In the genomic region with DNA sequence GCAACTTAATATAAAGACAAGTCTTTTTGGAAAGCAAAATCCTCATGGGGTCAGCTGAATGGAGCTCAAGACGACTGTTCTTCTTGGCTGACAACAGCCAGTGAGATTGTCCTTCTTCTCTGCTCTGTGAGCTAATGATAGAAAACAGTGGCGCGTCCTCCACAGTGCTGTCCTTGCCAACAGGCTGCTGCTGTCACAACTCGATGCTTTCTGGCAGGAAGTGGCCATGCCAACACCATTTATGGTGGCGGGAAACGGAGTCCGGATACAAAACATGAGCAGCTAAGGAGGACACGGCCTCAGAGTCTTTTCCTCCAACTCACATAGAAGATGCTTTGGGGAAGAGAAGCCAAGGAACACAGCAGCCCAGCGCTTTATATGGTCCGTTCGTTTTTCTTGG, we compare ENCODE assay signal across 22 mouse cellular contexts.
DNase-seq lines count a peak whose midpoint lies in the region; ATAC-seq and TF ChIP-seq lines count a peak whose summit lies in the region.
"Had no signal": no experiment of that assay in that cellular context is flagged by ENCODE, and none has a peak within 500 bp of the region (broad histone marks: within the 10 kb centered on the region; RNA-seq: fewer than 3 reads in every experiment).

No protein-coding gene starts in this region.

- ATAC-seq in heart, embryonic 12.5 days (ENCODE audit: insufficient number of reproducible peaks, low FRiP score) = no peak
- ATAC-seq in heart, embryonic 15.5 days (replicated peaks; ENCODE audit: insufficient number of reproducible peaks, insufficient read depth, low FRiP score, low read depth) = no peak
- ATAC-seq: activated CD4-positive, CD25-positive, alpha-beta regulatory T cell, adult 4 months; forebrain, embryonic 13.5 days; hindbrain, embryonic 16.5 days; Patski had no signal

- 73% methylated on average over 11 of the region's 11 CpGs for WGBS in heart, embryonic 12.5 days
- WGBS in heart, embryonic 15.5 days = 65% methylated on average over 11 of the region's 11 CpGs

- TF ChIP-seq CTCF in gastrocnemius, adult 2 months (IDR thresholded peaks at IDR 0.05) = no peak

- intact Hi-C loops in gastrocnemius, adult 2 months (cut with DNase I) = no loop called here

- H3K4me1 ChIP-seq in heart, embryonic 12.5 days (replicated peaks) = peaks cover 4% of the 10 kb centered on the region
- H3K4me1 ChIP-seq in heart, embryonic 15.5 days (replicated peaks) = peaks cover 5% of the 10 kb centered on the region
- H3K4me1 ChIP-seq: limb, embryonic 15.5 days had no signal

- no peaks in the 10 kb centered on the region for H3K27me3 ChIP-seq in heart, embryonic 12.5 days (replicated peaks)
- H3K27me3 ChIP-seq in heart, embryonic 15.5 days = no peaks in the 10 kb centered on the region
- H3K27me3 ChIP-seq: forebrain, embryonic 13.5 days; limb, embryonic 15.5 days; neural tube, embryonic 13.5 days; Patski had no signal

- H3K4me2 ChIP-seq in heart, embryonic 12.5 days = no peak overlapping the region
- H3K4me2 ChIP-seq in heart, embryonic 15.5 days = no peak overlapping the region
- H3K4me2 ChIP-seq: forebrain, embryonic 13.5 days; limb, embryonic 15.5 days; neural tube, embryonic 13.5 days had no signal

- no peak overlapping the region for H3K9ac ChIP-seq in heart, embryonic 12.5 days
- no peak overlapping the region for H3K9ac ChIP-seq in heart, embryonic 15.5 days
- H3K9ac ChIP-seq: forebrain, embryonic 13.5 days; limb, embryonic 15.5 days; neural tube, embryonic 13.5 days had no signal

- H3K27ac ChIP-seq in heart, embryonic 12.5 days (ENCODE audit: poor library complexity, severe bottlenecking) = no peak overlapping the region
- peak overlapping the region; percentile 45 for H3K27ac ChIP-seq in heart, embryonic 15.5 days
- H3K27ac ChIP-seq in gastrocnemius, adult 2 months = no peak overlapping the region
- H3K27ac ChIP-seq: embryonic facial prominence, embryonic 10.5 days; forebrain, embryonic 13.5 days; limb, embryonic 15.5 days; midbrain, embryonic 10.5 days; neural tube, embryonic 13.5 days had no signal

- H3K4me3 ChIP-seq in heart, embryonic 12.5 days = no peak overlapping the region
- no peak overlapping the region for H3K4me3 ChIP-seq in heart, embryonic 15.5 days
- no peak overlapping the region for H3K4me3 ChIP-seq in gastrocnemius, adult 2 months
- H3K4me3 ChIP-seq: embryonic facial prominence, embryonic 10.5 days; forebrain, embryonic 13.5 days; limb, embryonic 15.5 days; midbrain, embryonic 10.5 days; neural tube, embryonic 13.5 days had no signal

- DNase-seq in heart, adult 18-20 months = peak; percentile 30 to 41
- DNase-seq in ovary, adult 18-20 months (ENCODE audit: low spot score) = peak; percentile 4
- DNase-seq in ovary, postnatal 10 days (ENCODE audit: low spot score) = no peak
- no peak for DNase-seq in gastrocnemius, adult 2 months
- DNase-seq in gastrocnemius, postnatal 4 days (ENCODE audit: low spot score in 2 of 2) = no peak
- DNase-seq: cerebellum, postnatal 25 days; kidney, adult 18-20 months; kidney, postnatal 25 days; layer of hippocampus, adult 9-11 months; lung, postnatal 36 days; retina, postnatal 1 day; thymus, adult 2 months had no signal

- H3K9me3 ChIP-seq in heart, embryonic 12.5 days (replicated peaks) = no peaks in the 10 kb centered on the region
- no peaks in the 10 kb centered on the region for H3K9me3 ChIP-seq in heart, embryonic 15.5 days (replicated peaks)
- H3K9me3 ChIP-seq: embryonic facial prominence, embryonic 10.5 days; forebrain, embryonic 13.5 days; limb, embryonic 15.5 days; midbrain, embryonic 10.5 days; neural tube, embryonic 13.5 days had no signal

- H3K36me3 ChIP-seq in heart, embryonic 12.5 days = no peaks in the 10 kb centered on the region
- no peaks in the 10 kb centered on the region for H3K36me3 ChIP-seq in heart, embryonic 15.5 days
- H3K36me3 ChIP-seq: embryonic facial prominence, embryonic 10.5 days; limb, embryonic 15.5 days; midbrain, embryonic 10.5 days; neural tube, embryonic 13.5 days had no signal

Comparison
In these comparisons a context has a peak if more than half of its experiments do, and no peak if none do; other contexts are left out.
1. DNase-seq: peak in heart, adult 18-20 months (2 of 2) and ovary, adult 18-20 months (single experiment); none in ovary, postnatal 10 days (single experiment), gastrocnemius, adult 2 months (single experiment) and gastrocnemius, postnatal 4 days (0 of 2).